Mouse (Mus musculus) hindbrain, embryonic 16.5 days (tissue): ENCODE measurements around the gene Phgr1. TPM values are rescaled to one million over a fixed set of nuclear protein-coding genes. Genes with fewer than 3 reads are reported as not detected.
A peak's percentile ranks its signal among the peaks of the same experiment; 100 is the strongest.

Source experiments
- ATAC-seq: fragments of 200-750 bp; cut with Nextera tagmentation; 2 replicates; pipeline ENCODE4 v1.8.0; 2017; ENCODE audit warnings: moderate TSS enrichment, moderate library complexity
- H3K27ac ChIP-seq: fragments of 300-500 bp; sonication (generic); 2 replicates; pipeline ENCODE4 v1.5.1; 2014; ENCODE audit warnings: low read depth, mild to moderate bottlenecking, control low read depth, low read length, moderate library complexity
- H3K27me3 ChIP-seq: fragments of 300-500 bp; sonication (generic); replicated peaks from 2 replicates; pipeline ENCODE4 v1.6.1; 2014; ENCODE audit warnings: low read length; ENCODE audit not compliant: control insufficient read depth, insufficient read depth
- H3K36me3 ChIP-seq: fragments of 300-500 bp; sonication (generic); 2 replicates; pipeline ENCODE4 v1.6.1; 2014; ENCODE audit warnings: mild to moderate bottlenecking, low read length, moderate library complexity, mixed read lengths; ENCODE audit not compliant: control insufficient read depth, insufficient read depth
- H3K4me1 ChIP-seq: fragments of 300-500 bp; sonication (generic); 2 replicates; pipeline ENCODE4 v1.6.1; 2014; ENCODE audit warnings: low read depth, low read length; ENCODE audit not compliant: control insufficient read depth, insufficient read depth
- H3K4me2 ChIP-seq: fragments of 300-500 bp; sonication (generic); 2 replicates; pipeline ENCODE4 v1.6.1; 2014; ENCODE audit warnings: mild to moderate bottlenecking, low read length, control low read depth, moderate library complexity
- H3K4me3 ChIP-seq: fragments of 300-500 bp; sonication (generic); 2 replicates; pipeline ENCODE4 v1.5.1; 2014; ENCODE audit warnings: mild to moderate bottlenecking, low read length, control low read depth, moderate library complexity
- H3K9ac ChIP-seq: fragments of 300-500 bp; sonication (generic); 2 replicates; pipeline ENCODE4 v1.6.1; 2014; ENCODE audit warnings: low read depth, mild to moderate bottlenecking, control low read depth, low read length, moderate library complexity
- H3K9me3 ChIP-seq: fragments of 300-500 bp; sonication (generic); 2 replicates; pipeline ENCODE4 v1.6.1; 2014; ENCODE audit warnings: mild to moderate bottlenecking, low read length, moderate library complexity; ENCODE audit not compliant: control insufficient read depth
- WGBS: fragments of 180-500 bp; shearing (Covaris S2); extraction: QIAGEN DNeasy Blood & Tissue Kit; methylation state at CpG from one replicate; pipeline ENCODE4 v1.1.7; 2014; 5-methylcytosine and 5-hydroxymethylcytosine counted together
- polyA plus RNA-seq: library from polyadenylated mRNA; unstranded; fragments of >200 nt; fragmentation: Nextera tagmentation; extraction: Ambion mirVana; gene quantifications from 2 replicates; pipeline ENCODE4 v1.2.1, GENCODE M21; 2015

The Phgr1 gene
- polyA plus RNA-seq, 1 experiment from 2014 or later, result not detected

GRCm38 (mm10) chr2:118783093-118783492 lies 10.5 kb downstream of the Phgr1 start:
- Histone ChIP-seq H3K9ac (no peak overlapping the region), H3K27ac (no peak overlapping the region), H3K4me2 (no peak overlapping the region), H3K27me3 (no peaks in the 10 kb centered on the region), H3K4me1 (peaks cover 12% of the 10 kb centered on the region), H3K9me3 (no peaks in the 10 kb centered on the region), H3K4me3 (no peak overlapping the region), H3K36me3 (peaks cover 11% of the 10 kb centered on the region)
- no peak for ATAC-seq
- 69% methylated on average over 5 of the region's 5 CpGs for WGBS

GRCm38 (mm10) chr2:118783663-118784062 lies 11.1 kb downstream of the Phgr1 start:
- ATAC-seq, result no peak
- 90% methylated on average over 7 of the region's 7 CpGs for WGBS
- Histone ChIP-seq H3K9ac (no peak overlapping the region), H3K36me3 (peaks cover 13% of the 10 kb centered on the region), H3K27me3 (no peaks in the 10 kb centered on the region), H3K4me1 (peaks cover 12% of the 10 kb centered on the region), H3K9me3 (no peaks in the 10 kb centered on the region), H3K4me3 (no peak overlapping the region), H3K4me2 (no peak overlapping the region), H3K27ac (no peak overlapping the region)

GRCm38 (mm10) chr2:118786525-118786924 lies 14.0 kb downstream of the Phgr1 start:
- ATAC-seq, result no peak
- 92% methylated on average over 5 of the region's 5 CpGs for WGBS
- no peaks in the 10 kb centered on the region for H3K9me3 ChIP-seq
- no peak overlapping the region for H3K27ac ChIP-seq
- no peak overlapping the region for H3K9ac ChIP-seq
- peaks cover 21% of the 10 kb centered on the region for H3K36me3 ChIP-seq
- H3K4me1 ChIP-seq, result no peaks in the 10 kb centered on the region; the same call in none of the 2 replicates
- no peaks in the 10 kb centered on the region for H3K27me3 ChIP-seq
- H3K4me3 ChIP-seq, result no peak overlapping the region
- H3K4me2 ChIP-seq, result no peak overlapping the region

GRCm38 (mm10) chr2:118789501-118789900 lies 16.9 kb downstream of the Phgr1 start:
- no peak overlapping the region for H3K4me2 ChIP-seq
- H3K9me3 ChIP-seq, result no peaks in the 10 kb centered on the region
- no peak overlapping the region for H3K4me3 ChIP-seq
- H3K27ac ChIP-seq, result no peak overlapping the region
- H3K4me1 ChIP-seq, result no peaks in the 10 kb centered on the region; the same call in none of the 2 replicates
- ATAC-seq, result peak; percentile 37; the same call in 1 of the 2 replicates
- H3K9ac ChIP-seq, result no peak overlapping the region
- 74% methylated on average over 11 of the region's 11 CpGs for WGBS
- H3K27me3 ChIP-seq, result no peaks in the 10 kb centered on the region
- H3K36me3 ChIP-seq, result peaks cover 35% of the 10 kb centered on the region

- Histone ChIP-seq H3K4me2 (peak overlapping the region; percentile 37), H3K9me3 (no peaks in the 10 kb centered on the region), H3K9ac (no peak overlapping the region), H3K27ac (no peak overlapping the region), H3K27me3 (no peaks in the 10 kb centered on the region), H3K4me3 (no peak overlapping the region), H3K36me3 (peaks cover 35% of the 10 kb centered on the region), H3K4me1 (no peaks in the 10 kb centered on the region; the same call in none of the 2 replicates)
- WGBS, result 51% methylated on average over 12 of the region's 12 CpGs
- ATAC-seq, result peak; percentile 53
These were observed 17.6 kb downstream of the Phgr1 start for GRCm38 (mm10) chr2:118790221-118790550.

- Histone ChIP-seq H3K36me3 (peaks cover 35% of the 10 kb centered on the region), H3K4me2 (peak overlapping the region; percentile 37), H3K4me1 (no peaks in the 10 kb centered on the region; the same call in none of the 2 replicates), H3K9me3 (no peaks in the 10 kb centered on the region), H3K9ac (no peak overlapping the region), H3K4me3 (no peak overlapping the region; the same call in 1 of the 2 replicates), H3K27ac (no peak overlapping the region), H3K27me3 (no peaks in the 10 kb centered on the region)
- ATAC-seq, result peak; percentile 65
- WGBS, result 24% methylated on average over 44 of the region's 44 CpGs
These were observed 18.3 kb downstream of the Phgr1 start for GRCm38 (mm10) chr2:118790551-118791525.

GRCm38 (mm10) chr2:118791591-118792258 lies 19.2 kb downstream of the Phgr1 start:
- Histone ChIP-seq H3K27ac (no peak overlapping the region), H3K4me1 (no peaks in the 10 kb centered on the region; the same call in none of the 2 replicates), H3K9ac (no peak overlapping the region), H3K27me3 (no peaks in the 10 kb centered on the region), H3K4me3 (no peak overlapping the region), H3K36me3 (peaks cover 32% of the 10 kb centered on the region), H3K4me2 (no peak overlapping the region), H3K9me3 (no peaks in the 10 kb centered on the region)
- 88% methylated on average over 26 of the region's 26 CpGs for WGBS
- no peak for ATAC-seq

GRCm38 (mm10) chr2:118792259-118792613 lies 19.7 kb downstream of the Phgr1 start:
- ATAC-seq, result no peak
- no peak overlapping the region for H3K27ac ChIP-seq
- no peaks in the 10 kb centered on the region for H3K9me3 ChIP-seq
- H3K27me3 ChIP-seq, result no peaks in the 10 kb centered on the region
- no peaks in the 10 kb centered on the region; the same call in none of the 2 replicates for H3K4me1 ChIP-seq
- 80% methylated on average over 4 of the region's 4 CpGs for WGBS
- no peak overlapping the region for H3K4me3 ChIP-seq
- no peak overlapping the region for H3K9ac ChIP-seq
- no peak overlapping the region for H3K4me2 ChIP-seq
- peaks cover 31% of the 10 kb centered on the region for H3K36me3 ChIP-seq

GRCm38 (mm10) chr2:118793636-118794035 lies 21.1 kb downstream of the Phgr1 start:
- ATAC-seq, result no peak

More at GRCm38 (mm10) chr2:118793636-118794035, 21.1 kb downstream of the Phgr1 start:
- WGBS, result 86% methylated on average over 4 of the region's 4 CpGs
- H3K27ac ChIP-seq, result no peak overlapping the region
- H3K27me3 ChIP-seq, result no peaks in the 10 kb centered on the region
- peaks cover 21% of the 10 kb centered on the region for H3K36me3 ChIP-seq
- H3K9ac ChIP-seq, result no peak overlapping the region
- no peaks in the 10 kb centered on the region for H3K9me3 ChIP-seq
- H3K4me2 ChIP-seq, result no peak overlapping the region
- no peaks in the 10 kb centered on the region; the same call in none of the 2 replicates for H3K4me1 ChIP-seq
- H3K4me3 ChIP-seq, result no peak overlapping the region
